Mouse (Mus musculus): ENCODE results near the gene Ano7. TPM values are rescaled to one million over a fixed set of nuclear protein-coding genes. Genes with fewer than 3 reads are reported as not detected.

Ano7 gene
- polyA plus RNA-seq, 1 experiment from 2014 or later, result 3.7 TPM

GRCm38 (mm10) chr1:93377307-93377706 is 3.6 kb downstream of the Ano7 start:
- Histone ChIP-seq H3K27me3 (ENCODE audit: control insufficient read depth, insufficient read depth, low read length) (no peaks in the 10 kb centered on the region), H3K9ac (ENCODE audit: low read length) (no peak overlapping the region), H3K27ac (replicated peaks) (no peak overlapping the region), H3K36me3 (ENCODE audit: control insufficient read depth, insufficient read depth, low read length) (no peaks in the 10 kb centered on the region), H3K4me2 (replicated peaks; ENCODE audit: low read depth) (no peak overlapping the region), H3K4me3 (ENCODE audit: low read depth, low read length) (no peak overlapping the region), H3K9me3 (ENCODE audit: control insufficient read depth, low read length) (no peaks in the 10 kb centered on the region), H3K4me1 (replicated peaks; ENCODE audit: control insufficient read depth, insufficient read depth) (no peaks in the 10 kb centered on the region)
- TF ChIP-seq EP300 (optimal IDR thresholded peaks at IDR 0.05) (no peak), CTCF (IDR thresholded peaks at IDR 0.05; ENCODE audit: low read depth) (no peak)
- no peak for ATAC-seq (ENCODE audit: low FRiP score, low TSS enrichment)
- 51% methylated on average over 5 of the region's 5 CpGs for WGBS
- DNase-seq (ENCODE audit: low spot score), result no peak

- WGBS, result 77% methylated on average over 5 of the region's 5 CpGs
- Histone ChIP-seq H3K27ac (replicated peaks) (no peak overlapping the region), H3K36me3 (ENCODE audit: control insufficient read depth, insufficient read depth, low read length) (no peaks in the 10 kb centered on the region), H3K4me1 (replicated peaks; ENCODE audit: control insufficient read depth, insufficient read depth) (no peaks in the 10 kb centered on the region), H3K4me3 (ENCODE audit: low read depth, low read length) (no peak overlapping the region), H3K9me3 (ENCODE audit: control insufficient read depth, low read length) (no peaks in the 10 kb centered on the region), H3K27me3 (ENCODE audit: control insufficient read depth, insufficient read depth, low read length) (no peaks in the 10 kb centered on the region), H3K9ac (ENCODE audit: low read length) (no peak overlapping the region), H3K4me2 (replicated peaks; ENCODE audit: low read depth) (no peak overlapping the region)
- DNase-seq (ENCODE audit: low spot score), result no peak
- TF ChIP-seq CTCF (IDR thresholded peaks at IDR 0.05; ENCODE audit: low read depth) (0 out of 2 replicates have a peak, but pooled peaks have one; percentile 21), EP300 (optimal IDR thresholded peaks at IDR 0.05) (no peak)
- no peak for ATAC-seq (ENCODE audit: low FRiP score, low TSS enrichment)
Observed at GRCm38 (mm10) chr1:93379117-93379516, 5.4 kb downstream of the Ano7 start.

DNA sequence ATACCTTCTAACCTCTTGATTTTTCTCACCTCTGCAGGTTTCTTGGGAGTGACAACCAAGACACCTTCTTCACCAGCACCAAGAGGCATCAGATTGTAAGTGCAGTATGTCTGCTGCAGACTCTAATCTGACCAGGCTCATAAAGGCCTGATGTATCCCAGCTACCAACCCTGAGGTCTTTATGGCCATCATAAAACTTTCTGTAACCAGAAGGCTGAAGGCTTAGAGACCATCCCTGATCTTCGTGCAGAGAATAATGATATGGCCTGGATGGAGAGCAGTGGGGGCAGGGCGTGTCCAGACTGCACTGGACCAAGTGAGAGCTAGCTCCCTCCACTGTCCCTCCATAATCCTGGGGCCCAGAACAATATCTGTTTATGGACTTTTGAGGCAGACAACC is 13.5 kb downstream of the Ano7 start:
- ATAC-seq (ENCODE audit: low FRiP score, low TSS enrichment), result no peak
- no peak overlapping the region for H3K27ac ChIP-seq (replicated peaks)
- no peak overlapping the region for H3K9ac ChIP-seq (ENCODE audit: low read length)
- no peaks in the 10 kb centered on the region for H3K36me3 ChIP-seq (ENCODE audit: control insufficient read depth, insufficient read depth, low read length)
- no peak overlapping the region for H3K4me2 ChIP-seq (replicated peaks; ENCODE audit: low read depth)
- DNase-seq (ENCODE audit: low spot score), result no peak
- no peaks in the 10 kb centered on the region for H3K9me3 ChIP-seq (ENCODE audit: control insufficient read depth, low read length)
- WGBS, result 62% methylated on average over 2 of the region's 2 CpGs
- H3K27me3 ChIP-seq (ENCODE audit: control insufficient read depth, insufficient read depth, low read length), result no peaks in the 10 kb centered on the region
- TF ChIP-seq CTCF (IDR thresholded peaks at IDR 0.05; ENCODE audit: low read depth), result no peak
- TF ChIP-seq EP300 (optimal IDR thresholded peaks at IDR 0.05), result no peak
- no peak overlapping the region for H3K4me3 ChIP-seq (ENCODE audit: low read depth, low read length)
- no peaks in the 10 kb centered on the region for H3K4me1 ChIP-seq (replicated peaks; ENCODE audit: control insufficient read depth, insufficient read depth)

GRCm38 (mm10) chr1:93388906-93389305 is 15.2 kb downstream of the Ano7 start:
- Histone ChIP-seq H3K9ac (ENCODE audit: low read length) (no peak overlapping the region), H3K4me2 (replicated peaks; ENCODE audit: low read depth) (no peak overlapping the region), H3K4me3 (ENCODE audit: low read depth, low read length) (no peak overlapping the region), H3K4me1 (replicated peaks; ENCODE audit: control insufficient read depth, insufficient read depth) (no peaks in the 10 kb centered on the region), H3K27me3 (ENCODE audit: control insufficient read depth, insufficient read depth, low read length) (no peaks in the 10 kb centered on the region), H3K9me3 (ENCODE audit: control insufficient read depth, low read length) (no peaks in the 10 kb centered on the region), H3K36me3 (ENCODE audit: control insufficient read depth, insufficient read depth, low read length) (no peaks in the 10 kb centered on the region), H3K27ac (replicated peaks) (no peak overlapping the region)
- 66% methylated on average over 2 of the region's 2 CpGs for WGBS
- no peak for TF ChIP-seq CTCF (IDR thresholded peaks at IDR 0.05; ENCODE audit: low read depth)
- no peak for TF ChIP-seq EP300 (optimal IDR thresholded peaks at IDR 0.05)
- no peak for DNase-seq (ENCODE audit: low spot score)
- ATAC-seq (ENCODE audit: low FRiP score, low TSS enrichment), result no peak

GRCm38 (mm10) chr1:93401191-93402052 is 27.7 kb downstream of the Ano7 start:
- Histone ChIP-seq H3K36me3 (ENCODE audit: control insufficient read depth, insufficient read depth, low read length) (peaks cover 1% of the 10 kb centered on the region; the same call in 1 of the 2 replicates), H3K9me3 (ENCODE audit: control insufficient read depth, low read length) (no peaks in the 10 kb centered on the region)
- peak; percentile 58 for ATAC-seq (ENCODE audit: low FRiP score, low TSS enrichment)

GRCm38 (mm10) chr1:93403403-93403802 is 29.7 kb downstream of the Ano7 start:
- Histone ChIP-seq H3K4me3 (ENCODE audit: low read depth, low read length) (no peak overlapping the region), H3K9me3 (ENCODE audit: control insufficient read depth, low read length) (no peaks in the 10 kb centered on the region), H3K36me3 (ENCODE audit: control insufficient read depth, insufficient read depth, low read length) (peaks cover 19% of the 10 kb centered on the region), H3K4me1 (replicated peaks; ENCODE audit: control insufficient read depth, insufficient read depth) (no peaks in the 10 kb centered on the region), H3K9ac (ENCODE audit: low read length) (no peak overlapping the region), H3K27ac (replicated peaks) (no peak overlapping the region), H3K4me2 (replicated peaks; ENCODE audit: low read depth) (no peak overlapping the region), H3K27me3 (ENCODE audit: control insufficient read depth, insufficient read depth, low read length) (no peaks in the 10 kb centered on the region)
- ATAC-seq (ENCODE audit: low FRiP score, low TSS enrichment) (no peak), DNase-seq (ENCODE audit: low spot score) (no peak)
- WGBS, result 74% methylated on average over 4 of the region's 4 CpGs
- TF ChIP-seq EP300 (optimal IDR thresholded peaks at IDR 0.05), result no peak
- TF ChIP-seq CTCF (IDR thresholded peaks at IDR 0.05; ENCODE audit: low read depth), result no peak

More at GRCm38 (mm10) chr1:93401191-93402052, 27.7 kb downstream of the Ano7 start:
- no peak overlapping the region for H3K27ac ChIP-seq (replicated peaks)
- H3K9ac ChIP-seq (ENCODE audit: low read length), result 0 out of 2 replicates have a peak overlapping the region, but pooled peaks have one; percentile 23
- no peaks in the 10 kb centered on the region for H3K4me1 ChIP-seq (replicated peaks; ENCODE audit: control insufficient read depth, insufficient read depth)
- TF ChIP-seq EP300 (optimal IDR thresholded peaks at IDR 0.05) (no peak), CTCF (IDR thresholded peaks at IDR 0.05; ENCODE audit: low read depth) (peak; percentile 27; the same call in 1 of the 2 replicates)
- peak; percentile 54 for DNase-seq (ENCODE audit: low spot score)
- peak overlapping the region; percentile 44 for H3K4me2 ChIP-seq (replicated peaks; ENCODE audit: low read depth)
- H3K4me3 ChIP-seq (ENCODE audit: low read depth, low read length), result 0 out of 2 replicates have a peak overlapping the region, but pooled peaks have one; percentile 6
- no peaks in the 10 kb centered on the region for H3K27me3 ChIP-seq (ENCODE audit: control insufficient read depth, insufficient read depth, low read length)
- 14% methylated on average over 38 of the region's 38 CpGs for WGBS
